Mouse (Mus musculus) lung, postnatal 0 days (tissue): ENCODE results near the gene Phxr2.

Source experiments
- CTCF ChIP-seq: IDR thresholded peaks from 2 replicates; pipeline ENCODE4 v1.5.1; 2016; ENCODE audit warnings: antibody characterized with exemption, mild to moderate bottlenecking
- EP300 ChIP-seq: IDR thresholded peaks from 2 replicates; pipeline ENCODE4 v1.6.1; 2016; ENCODE audit warnings: antibody characterized with exemption, mild to moderate bottlenecking, control low read depth

- TF ChIP-seq CTCF (no peak), EP300 (no peak)
Observed at GRCm38 (mm10) chr10:99086029-99086428, 40.1 kb downstream of the Phxr2 start.
